Mouse (Mus musculus) Patski (cell line): Measurements from ENCODE around the gene Sos1. TPM values are rescaled to one million over a fixed set of nuclear protein-coding genes. Genes with fewer than 3 reads are reported as not detected.
"Not testable (repeated sequence)": the region's sequence is repeated elsewhere in the genome, so short reads cannot be mapped to it uniquely, and the experiment has no call there.

Experiments
- ATAC-seq: fragments of 100-300 bp; one replicate; pipeline ENCODE4 v1.8.0; 2021
- CTCF ChIA-PET: fragments of 350-600 bp; sonication (Branson Sonifier 250); formaldehyde crosslinking; loops from one replicate; lab custom pipeline; 2022; ENCODE audit warnings: inconsistent platforms; lab: Charles Lee
- POLR2A ChIA-PET: fragments of 350-600 bp; sonication (Branson Sonifier 250); formaldehyde crosslinking; loops from one replicate; lab custom pipeline; 2022; ENCODE audit warnings: antibody characterized with exemption, inconsistent platforms; lab: Charles Lee
- DNase-seq: peaks from one replicate; pipeline ENCODE4 v3.0.0-alpha.2; 2011; ENCODE audit warnings: low read depth, low spot score
- H3K27me3 ChIP-seq: fragments of 371-371 bp; one replicate; pipeline ENCODE4 v1.5.1; 2021
- CTCF ChIP-seq: fragments of 100-300 bp; IDR thresholded peaks from one replicate; pipeline ENCODE4 v1.5.1; 2021
- in situ Hi-C: fragments of 300-500 bp; cut with MboI; formaldehyde crosslinking; loops from 3 replicates; pipeline ENCODE4 v1.11.1; 2018; ENCODE audit warnings: low pct_unique_long_range_greater_than_20kb, mixed read lengths
- polyA plus RNA-seq: library from polyadenylated mRNA; unstranded; gene quantifications from one replicate; pipeline ENCODE4 v1.2.3, GENCODE M21; 2021

The Sos1 gene
- polyA plus RNA-seq, 1 experiment from 2014 or later: 23.2 TPM

DNA sequence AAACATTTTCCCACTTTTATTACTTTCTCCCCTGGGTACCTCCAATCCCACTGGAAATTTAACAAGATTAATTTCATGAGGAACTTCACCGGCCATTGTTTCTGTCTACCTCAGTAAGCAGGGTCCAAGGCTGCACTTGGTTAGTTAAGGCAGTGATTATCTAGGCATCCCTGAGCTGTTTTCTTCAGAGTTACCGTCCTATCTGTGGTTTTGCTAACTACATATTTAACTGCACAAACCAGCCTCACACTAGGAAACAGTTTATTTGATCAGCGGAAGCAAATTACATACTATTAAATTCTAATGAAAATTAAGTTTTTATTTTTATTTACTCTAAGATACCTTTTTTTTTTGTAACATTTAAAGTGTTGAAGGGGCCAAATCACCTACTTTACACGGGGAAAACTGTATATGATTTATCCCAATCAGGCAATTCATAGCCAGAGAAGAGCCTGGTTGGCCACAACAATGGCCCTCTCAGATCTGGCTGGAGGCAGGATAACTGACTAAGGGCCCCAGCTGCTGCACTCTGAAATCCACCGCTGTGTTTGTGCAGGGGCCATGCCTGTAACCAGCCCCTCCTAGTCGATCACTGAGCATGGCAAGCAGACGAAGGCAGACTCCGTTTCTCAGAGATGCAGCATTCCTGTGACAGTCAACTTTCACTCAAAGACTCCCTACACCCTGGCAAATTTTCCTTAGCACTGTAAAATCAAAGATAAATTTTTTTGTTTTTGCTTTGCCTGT, 9.0 kb downstream of the Sos1 start:
- no peak for ATAC-seq
- H3K27me3 ChIP-seq: no peaks in the 10 kb centered on the region
- CTCF ChIA-PET: interaction anchor here (1.4 to 1.9 kb wide), 3 partner anchors 8 to 17 kb away, joined by 4 to 6 read pairs (median 5); no protein-coding TSS in a partner anchor
- POLR2A ChIA-PET: no interaction called here
- no peak for TF ChIP-seq CTCF
- in situ Hi-C loops: loop anchor here (25.0 kb wide), 1 partner anchor 541 kb away; no protein-coding TSS in a partner anchor
- DNase-seq: no peak

DNA sequence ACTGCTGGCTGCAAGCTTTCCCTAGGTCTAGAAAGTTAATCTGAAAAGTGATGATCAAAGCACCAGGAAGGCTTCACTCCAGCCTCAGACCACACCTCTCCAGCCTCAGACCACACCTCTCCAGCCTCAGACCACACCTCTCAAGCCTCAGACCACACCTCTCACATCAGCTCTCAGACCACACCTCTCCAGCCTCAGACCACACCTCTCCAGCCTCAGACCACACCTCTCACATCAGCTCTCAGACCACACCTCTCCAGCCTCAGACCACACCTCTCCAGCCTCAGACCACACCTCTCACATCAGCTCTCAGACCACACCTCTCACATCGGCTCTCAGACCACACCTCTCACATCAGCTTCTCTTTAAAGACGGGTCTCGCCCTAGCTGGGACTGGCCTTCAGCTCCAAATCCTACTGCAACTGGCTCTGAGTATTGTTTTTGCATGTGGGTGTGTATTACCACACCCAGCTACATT, 11.8 kb downstream of the Sos1 start:
- in situ Hi-C loops: loop anchor here (25.0 kb wide), 1 partner anchor 544 kb away; no protein-coding TSS in a partner anchor
- DNase-seq, H3K27me3 ChIP-seq, POLR2A ChIA-PET, CTCF ChIA-PET, ATAC-seq: not testable (repeated sequence)

DNA sequence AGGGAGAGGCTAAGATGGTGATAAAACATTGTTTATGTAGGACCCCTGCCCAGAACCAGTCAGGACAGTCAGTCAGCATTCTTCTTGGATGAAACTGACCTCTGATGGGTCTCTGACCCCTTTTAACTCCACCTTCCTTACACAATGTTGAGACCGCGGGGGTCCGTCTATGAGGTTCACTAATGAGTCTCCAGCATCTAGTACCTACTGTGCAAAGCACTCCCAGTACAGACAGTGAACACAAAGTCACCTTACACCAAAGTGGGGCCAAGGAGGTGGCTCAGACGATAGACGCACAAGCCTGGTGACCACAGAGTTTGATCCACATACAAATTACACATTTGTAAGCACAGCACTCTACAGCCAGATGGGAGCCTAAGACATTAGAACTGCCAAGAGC, 20.0 kb downstream of the Sos1 start:
- ChIA-PET CTCF (interaction anchor here (1.0 kb wide), 1 partner anchor 10 kb away, joined by 3 read pairs; no protein-coding TSS in a partner anchor), POLR2A (no interaction called here)
- no peak for TF ChIP-seq CTCF
- in situ Hi-C loops: loop anchor here (25.0 kb wide), 1 partner anchor 552 kb away; no protein-coding TSS in a partner anchor
- DNase-seq (no peak), ATAC-seq (no peak)
- no peaks in the 10 kb centered on the region for H3K27me3 ChIP-seq

DNA sequence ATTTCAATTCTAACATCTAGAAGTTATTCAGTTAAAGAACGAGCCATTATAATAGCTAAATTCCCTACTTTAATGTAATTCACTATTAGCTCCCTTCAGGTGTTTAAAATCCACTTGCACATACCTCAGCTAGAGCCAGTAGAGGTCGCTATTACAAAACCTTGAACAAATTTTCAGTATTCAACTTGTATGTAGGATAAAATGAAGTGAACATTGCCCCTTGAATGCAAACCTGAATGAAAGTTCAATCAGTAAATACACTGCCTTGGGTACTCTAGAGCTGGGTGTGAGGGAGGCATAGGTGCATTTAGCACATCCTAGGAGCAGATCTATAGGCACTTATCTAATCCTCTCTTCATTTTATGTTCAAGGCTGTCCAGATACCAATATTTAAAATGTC, 24.6 kb downstream of the Sos1 start:
- ChIA-PET CTCF (interaction anchor here (0.6 to 3.5 kb wide), 15 partner anchors 8 to 148 kb away, joined by 3 to 41 read pairs (median 3); partner anchors contain the start of gene Arhgef33), POLR2A (no interaction called here)
- DNase-seq (no peak), ATAC-seq (no peak)
- in situ Hi-C loops: loop anchor here (10.0 to 25.0 kb wide), 2 partner anchors 99 to 557 kb away; no protein-coding TSS in a partner anchor
- TF ChIP-seq CTCF: peak; percentile 65
- H3K27me3 ChIP-seq: no peaks in the 10 kb centered on the region

DNA sequence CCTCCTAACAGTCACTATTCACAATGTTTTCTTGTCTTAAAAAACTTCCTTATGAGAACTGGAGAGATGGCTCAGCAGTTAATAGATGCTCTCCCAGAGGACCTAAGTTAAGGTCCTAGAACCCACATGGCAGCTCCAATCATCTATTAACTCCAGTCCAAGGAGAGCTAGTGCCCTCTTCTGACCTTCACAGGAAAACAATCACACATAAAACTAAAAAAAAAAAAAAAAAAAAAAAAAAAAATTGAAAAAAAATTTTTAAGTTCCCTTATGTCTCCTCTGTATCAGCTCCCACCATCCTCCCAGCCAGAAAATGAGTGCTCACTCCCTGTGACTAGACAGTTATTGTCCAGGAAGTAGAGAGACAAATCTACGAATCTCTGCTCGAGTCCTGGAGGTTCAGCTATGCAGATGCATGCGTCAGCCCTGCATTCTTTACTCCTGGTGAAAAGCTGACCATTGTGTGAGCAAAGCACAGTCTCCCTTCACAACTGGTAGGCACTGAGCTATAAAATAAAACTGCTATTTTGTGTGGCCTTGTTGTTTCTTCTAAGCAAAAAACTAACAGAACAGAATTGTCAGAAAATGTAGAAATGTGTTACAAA, 29.7 kb downstream of the Sos1 start:
- no peak for DNase-seq
- in situ Hi-C loops: loop anchor here (10.0 to 25.0 kb wide), 2 partner anchors 104 to 562 kb away; no protein-coding TSS in a partner anchor
- ATAC-seq: no peak
- no peaks in the 10 kb centered on the region for H3K27me3 ChIP-seq
- TF ChIP-seq CTCF: no peak
- ChIA-PET POLR2A (no interaction called here), CTCF (interaction anchor here (0.7 to 2.0 kb wide), 3 partner anchors 11 to 147 kb away, joined by 3 to 6 read pairs (median 5); no protein-coding TSS in a partner anchor)

DNA sequence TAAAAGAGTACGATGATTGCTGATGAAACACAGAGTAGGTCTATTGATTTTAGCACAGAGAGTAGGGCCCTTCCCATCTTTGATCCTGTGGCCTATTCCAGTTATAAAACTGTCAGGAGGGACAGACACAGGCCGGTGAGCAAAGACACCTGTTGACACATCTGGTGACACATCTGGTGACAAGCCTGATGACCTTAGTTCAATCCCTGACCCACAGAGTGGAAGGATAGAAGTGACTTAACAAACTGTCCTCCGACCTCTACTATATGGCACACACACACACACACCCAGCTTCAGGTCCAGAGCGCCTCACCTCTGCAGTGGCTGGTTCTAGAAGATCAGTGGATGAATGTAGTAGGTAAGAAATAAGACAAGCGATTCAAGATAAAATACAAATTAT, 33.8 kb downstream of the Sos1 start:
- ChIA-PET CTCF (no interaction called here), POLR2A (no interaction called here)
- TF ChIP-seq CTCF: no peak
- no peak for DNase-seq
- H3K27me3 ChIP-seq: no peaks in the 10 kb centered on the region
- no peak for ATAC-seq
- in situ Hi-C loops: no loop called here

DNA sequence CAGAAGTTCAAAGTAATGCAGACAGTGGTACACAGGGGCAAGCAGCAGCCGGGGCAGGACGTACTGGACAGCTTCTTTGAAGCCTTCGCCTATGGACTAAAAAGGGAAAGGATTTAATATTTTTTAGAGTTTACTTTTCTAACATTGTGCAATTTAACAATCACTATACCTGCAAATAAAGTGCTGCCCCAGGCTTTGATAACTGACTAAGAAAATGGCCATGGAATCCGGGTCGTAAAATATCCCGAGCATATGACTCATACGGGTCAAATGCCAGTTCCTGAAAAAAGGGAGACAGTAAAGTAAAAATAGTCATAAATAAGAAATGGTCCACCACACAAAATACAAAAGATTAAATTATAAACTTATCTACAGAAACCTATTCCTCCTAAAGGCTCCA, 34.8 kb downstream of the Sos1 start:
- no peak for ATAC-seq
- ChIA-PET CTCF (interaction anchor here (0.5 kb wide), 1 partner anchor 112 kb away, joined by 3 read pairs; no protein-coding TSS in a partner anchor), POLR2A (no interaction called here)
- TF ChIP-seq CTCF: no peak
- in situ Hi-C loops: no loop called here
- no peak for DNase-seq
- H3K27me3 ChIP-seq: no peaks in the 10 kb centered on the region

DNA sequence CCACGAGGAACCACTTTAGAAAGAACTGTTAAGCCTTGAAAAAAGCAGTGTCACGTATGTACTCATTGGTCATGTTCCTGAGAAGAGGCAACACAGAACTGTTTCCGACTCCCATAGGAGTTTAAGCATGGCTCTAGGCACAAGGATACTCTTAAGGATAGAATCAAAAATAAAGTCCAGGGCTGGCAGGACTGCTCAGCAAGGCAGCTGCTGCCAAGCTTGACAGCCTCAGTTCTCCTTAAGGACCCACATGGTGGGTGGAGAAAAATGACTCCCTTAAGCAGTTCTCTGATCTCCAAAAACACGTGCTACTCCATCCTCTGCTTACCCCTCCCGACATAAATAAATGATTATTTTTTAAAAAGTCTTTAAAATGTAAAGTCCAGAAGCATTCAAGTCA, 44.6 kb downstream of the Sos1 start:
- ChIA-PET POLR2A (interaction anchor here (0.6 kb wide), 1 partner anchor 61 kb away, joined by 4 read pairs; no protein-coding TSS in a partner anchor), CTCF (no interaction called here)
- in situ Hi-C loops: no loop called here
- no peak for ATAC-seq
- TF ChIP-seq CTCF: no peak
- DNase-seq: no peak
- H3K27me3 ChIP-seq: no peaks in the 10 kb centered on the region

DNA sequence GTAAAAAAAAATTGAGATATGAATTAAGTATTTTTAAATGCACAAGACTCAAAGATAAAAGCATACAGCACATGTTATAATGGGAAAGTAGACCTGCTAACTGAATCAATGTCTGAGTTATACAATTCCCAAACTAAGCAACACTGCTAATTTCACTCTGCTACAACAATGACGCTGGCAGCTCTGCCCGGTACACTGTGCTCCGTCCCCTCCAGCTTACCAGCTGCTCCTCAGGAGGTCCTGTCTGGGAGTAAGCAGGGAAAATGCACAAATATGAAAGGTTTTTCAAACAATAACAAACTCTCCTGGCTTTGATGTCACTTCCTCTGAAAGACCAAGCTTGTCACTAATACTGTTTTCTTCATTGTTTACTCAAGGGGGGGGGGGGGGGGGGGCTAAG, 45.8 kb downstream of the Sos1 start:
- TF ChIP-seq CTCF: no peak
- H3K27me3 ChIP-seq: no peaks in the 10 kb centered on the region

DNA sequence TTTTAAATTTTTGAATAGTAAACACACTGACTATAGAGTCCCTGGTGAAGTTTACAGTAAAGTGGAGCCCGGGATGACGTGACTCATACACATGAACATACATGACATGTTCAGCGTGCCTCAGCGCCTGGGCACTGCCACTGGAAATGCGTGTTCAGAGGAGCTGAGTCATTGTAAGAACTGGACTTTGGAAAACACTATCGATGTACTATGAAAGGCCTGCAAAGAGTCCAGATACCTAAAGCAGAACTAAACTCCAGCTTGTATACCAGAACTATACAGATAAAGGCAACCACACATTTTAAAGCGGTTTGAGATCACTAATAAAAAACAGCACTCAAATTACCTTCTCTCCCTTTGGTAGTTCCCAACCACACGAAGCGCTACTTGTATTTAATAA, 48.3 kb downstream of the Sos1 start:
- no peak for DNase-seq
- H3K27me3 ChIP-seq: no peaks in the 10 kb centered on the region

More for the DNA sequence above, 45.8 kb downstream of the Sos1 start:
- DNase-seq: no peak
- no peak for ATAC-seq
- POLR2A ChIA-PET: no interaction called here
- in situ Hi-C loops: no loop called here
- CTCF ChIA-PET: no interaction called here

More for the DNA sequence above, 48.3 kb downstream of the Sos1 start:
- TF ChIP-seq CTCF: no peak
- ChIA-PET POLR2A (no interaction called here), CTCF (interaction anchor here (1.0 to 1.1 kb wide), 2 partner anchors 9 to 129 kb away, joined by 4 to 5 read pairs; no protein-coding TSS in a partner anchor)
- in situ Hi-C loops: no loop called here
- no peak for ATAC-seq
